Mouse (Mus musculus): ENCODE measurements around the gene Mcf2l. TPM values are rescaled to one million over a fixed set of nuclear protein-coding genes. Genes with fewer than 3 reads are reported as not detected.

Gene Mcf2l
- total RNA-seq, 1 experiment from 2014 or later: 9.3 TPM

GRCm38 (mm10) chr8:12870656-12871055 is 3.0 kb upstream of the Mcf2l start:
- no peak for ATAC-seq (ENCODE audit: extremely low read depth, insufficient number of reproducible peaks, low FRiP score, poor library complexity, severe bottlenecking)

DNA sequence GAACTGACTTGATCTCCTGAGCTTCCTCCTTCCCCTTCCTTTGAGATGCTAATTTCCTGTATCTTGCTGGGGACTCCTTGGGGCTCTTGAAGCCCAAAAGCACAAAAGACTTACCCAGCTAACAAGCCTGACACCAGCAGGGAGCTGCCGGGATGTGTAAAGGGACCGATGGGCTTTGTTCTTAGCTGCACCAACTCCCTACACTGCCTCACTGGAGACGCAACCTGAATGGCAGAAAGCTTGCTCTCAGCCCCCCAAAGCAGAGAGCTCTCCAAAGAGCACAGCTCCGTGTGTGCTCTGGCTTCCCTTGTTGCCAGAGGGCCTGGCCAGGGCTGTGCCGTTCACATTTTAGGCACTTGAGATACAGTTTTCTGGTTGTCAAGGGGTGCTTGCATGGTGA is 2.1 kb upstream of the Mcf2l start:
- ATAC-seq (ENCODE audit: extremely low read depth, insufficient number of reproducible peaks, low FRiP score, poor library complexity, severe bottlenecking): no peak

DNA sequence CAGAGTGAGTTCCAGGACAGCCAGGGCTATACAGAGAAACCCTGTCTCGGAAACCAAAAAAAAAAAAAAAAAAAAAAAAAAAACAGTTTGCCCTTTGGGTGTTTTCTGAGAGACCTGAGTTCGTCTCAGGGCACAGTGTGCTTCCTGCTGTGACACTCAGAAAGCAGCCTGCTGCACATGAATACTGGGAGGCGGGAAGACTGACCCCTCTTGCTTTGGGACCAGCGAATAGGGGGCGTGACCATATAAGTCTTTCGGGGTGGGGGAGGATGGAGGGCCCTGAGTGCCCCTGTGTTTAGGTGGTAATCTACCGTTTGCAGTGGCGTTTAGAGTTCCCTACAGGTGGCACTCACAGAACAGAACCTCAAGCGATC is 636 bp upstream of the Mcf2l start:
- no peak for ATAC-seq (ENCODE audit: extremely low read depth, insufficient number of reproducible peaks, low FRiP score, poor library complexity, severe bottlenecking)

DNA sequence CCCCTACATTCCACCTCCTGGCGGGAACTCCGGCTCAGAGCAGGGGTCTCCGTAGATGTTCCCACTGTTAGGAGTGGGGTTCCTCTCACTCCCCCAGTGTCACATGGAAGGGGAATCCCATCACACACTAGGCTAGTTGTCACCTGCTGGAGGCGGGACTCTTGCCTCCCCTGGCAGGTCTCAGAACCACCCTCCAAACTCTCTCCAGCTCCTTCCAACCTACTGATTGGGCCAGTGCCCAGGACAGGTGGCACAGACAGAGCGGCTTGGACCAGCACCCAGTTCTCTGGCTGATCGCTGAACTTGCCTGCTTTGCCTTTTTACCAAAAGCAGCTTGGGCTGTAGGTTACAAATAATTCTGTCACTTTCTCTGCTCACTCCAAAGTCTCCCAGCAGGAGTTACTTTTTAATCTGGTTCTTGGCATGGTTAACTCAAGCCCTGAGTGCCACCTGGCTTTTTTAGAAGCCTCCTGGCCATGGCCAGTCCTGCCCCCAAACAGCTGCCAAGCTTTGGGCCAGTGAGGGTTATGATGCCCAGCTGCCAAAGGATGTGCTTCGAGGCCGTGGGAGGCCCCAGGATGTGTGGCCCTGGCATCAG is 687 bp downstream of the Mcf2l start:
- ATAC-seq (ENCODE audit: extremely low read depth, insufficient number of reproducible peaks, low FRiP score, poor library complexity, severe bottlenecking): no peak

DNA sequence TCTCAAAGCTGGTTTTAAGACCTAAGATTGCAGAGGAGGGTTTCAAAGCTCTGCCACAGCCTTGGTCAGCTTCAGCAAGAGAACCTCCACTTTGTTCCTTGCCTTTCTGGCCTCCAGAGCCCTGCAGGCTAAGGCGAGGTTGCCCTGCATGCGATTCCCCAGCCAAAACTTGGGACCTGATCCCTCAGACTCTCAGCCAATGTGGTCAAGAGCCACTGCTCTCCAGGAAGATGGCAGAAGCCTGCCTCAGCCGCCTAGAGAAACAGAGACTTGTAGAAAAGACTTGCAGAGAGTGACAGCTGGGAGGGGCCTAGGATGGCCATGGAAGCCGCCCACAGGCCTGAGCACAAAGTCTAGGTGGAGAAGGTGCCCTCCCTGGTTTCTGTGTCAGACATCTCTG is 1.4 kb downstream of the Mcf2l start:
- no peak for ATAC-seq (ENCODE audit: extremely low read depth, insufficient number of reproducible peaks, low FRiP score, poor library complexity, severe bottlenecking)

GRCm38 (mm10) chr8:12877126-12877525 is 3.5 kb downstream of the Mcf2l start:
- no peak for ATAC-seq (ENCODE audit: extremely low read depth, insufficient number of reproducible peaks, low FRiP score, poor library complexity, severe bottlenecking)

GRCm38 (mm10) chr8:12880163-12880562 is 6.6 kb downstream of the Mcf2l start:
- ATAC-seq (ENCODE audit: extremely low read depth, insufficient number of reproducible peaks, low FRiP score, poor library complexity, severe bottlenecking): no peak

DNA sequence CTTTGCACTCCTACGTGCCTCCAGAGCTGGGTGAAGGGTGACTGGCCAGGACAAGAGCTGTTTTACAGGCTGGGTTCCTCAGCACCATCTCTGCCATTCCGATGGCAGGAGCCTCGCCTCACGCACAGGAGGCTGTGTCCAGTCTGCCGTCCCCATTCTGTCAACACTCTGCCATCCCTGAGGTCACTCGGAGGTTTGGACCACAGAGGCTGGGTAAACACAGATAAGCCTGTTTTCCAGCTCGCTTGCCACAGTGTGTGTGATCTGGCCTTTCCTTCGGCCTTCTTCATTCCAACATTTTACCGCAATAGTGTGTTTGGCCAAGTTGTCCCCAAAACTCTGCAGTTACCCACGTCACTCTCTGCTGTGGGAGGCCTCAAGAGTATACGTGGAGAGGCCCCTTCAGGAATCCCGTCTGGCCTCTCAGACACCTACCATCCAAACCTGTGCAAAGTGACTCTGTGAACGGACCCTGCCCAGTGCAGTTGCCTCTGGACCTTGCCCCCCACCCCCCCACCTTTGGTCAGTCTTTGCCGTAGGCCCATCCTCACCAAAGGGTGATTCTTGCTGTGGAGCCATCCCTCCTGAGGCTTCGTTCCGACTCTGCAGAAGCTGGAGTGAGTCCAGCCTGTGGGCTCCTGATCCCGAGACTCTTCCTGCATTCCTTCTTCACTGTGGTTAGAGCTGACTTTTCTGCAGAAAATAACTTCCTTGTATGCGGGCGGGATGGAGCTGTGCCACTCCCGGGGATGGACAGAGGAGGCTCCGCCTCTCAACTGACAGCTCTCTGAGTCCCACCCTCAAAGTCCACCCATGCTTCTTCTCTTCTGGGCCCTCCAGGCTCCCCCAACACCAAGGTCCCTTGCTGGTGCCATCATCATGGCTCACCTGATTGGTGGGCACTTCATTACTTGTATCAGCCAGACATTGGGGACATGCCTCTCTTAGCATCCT is 9.7 kb downstream of the Mcf2l start:
- ATAC-seq (ENCODE audit: extremely low read depth, insufficient number of reproducible peaks, low FRiP score, poor library complexity, severe bottlenecking): no peak

- no peak for ATAC-seq (ENCODE audit: extremely low read depth, insufficient number of reproducible peaks, low FRiP score, poor library complexity, severe bottlenecking)
Measured at GRCm38 (mm10) chr8:12887772-12888435, 14.3 kb downstream of the Mcf2l start.

DNA sequence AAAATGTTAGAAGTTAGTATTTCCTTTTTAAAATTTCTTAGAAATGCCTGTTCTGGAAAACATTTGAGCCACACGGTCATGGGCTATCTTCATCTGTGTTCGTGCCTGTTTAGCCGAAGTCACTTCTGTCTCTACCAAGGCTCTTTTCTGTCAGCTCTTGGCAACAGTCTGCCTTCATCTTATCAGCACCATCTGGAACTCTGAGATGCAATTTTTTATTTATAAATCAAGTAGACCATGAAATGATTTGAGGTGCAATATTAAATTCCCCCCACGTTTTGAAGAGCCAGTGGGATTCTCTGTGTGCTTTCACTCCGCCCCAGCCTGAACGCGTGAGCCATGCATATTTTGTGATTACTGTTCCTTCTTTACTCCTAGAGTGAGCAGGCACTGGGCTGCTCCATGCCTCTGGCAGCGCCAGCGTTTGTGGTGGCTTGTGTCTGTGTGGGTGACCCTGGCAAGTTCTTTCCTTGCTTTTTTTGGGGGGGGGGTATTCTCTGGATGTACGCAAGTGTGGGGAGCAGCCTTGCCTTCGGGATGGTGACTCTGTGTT is 15.5 kb downstream of the Mcf2l start:
- ATAC-seq (ENCODE audit: extremely low read depth, insufficient number of reproducible peaks, low FRiP score, poor library complexity, severe bottlenecking): no peak

DNA sequence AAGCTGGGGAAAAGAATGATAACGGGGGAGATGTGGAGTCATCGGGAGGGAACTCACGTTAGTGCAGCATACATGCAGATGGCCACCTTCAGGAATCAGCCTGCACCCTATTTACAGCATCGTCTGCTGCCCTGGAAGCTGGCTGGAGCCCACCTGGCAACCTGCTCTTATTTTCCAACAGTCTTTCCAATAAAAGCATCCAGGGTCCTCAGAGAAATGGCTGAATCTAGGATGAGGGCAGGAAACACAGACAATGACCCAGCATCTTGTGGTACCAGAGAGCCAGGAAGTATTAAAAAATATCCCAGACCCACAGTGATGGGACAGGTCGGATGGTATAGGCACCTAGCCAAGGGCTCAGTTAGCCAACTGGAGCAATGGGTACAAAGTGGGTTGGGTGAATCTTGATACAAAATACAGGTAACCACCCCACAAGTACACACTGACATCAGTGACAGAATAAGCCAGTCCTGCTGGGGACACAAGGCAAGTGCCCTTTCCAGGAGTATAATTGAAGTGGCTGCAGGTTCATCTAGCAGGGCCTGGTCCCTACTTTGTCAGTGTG is 19.4 kb downstream of the Mcf2l start:
- ATAC-seq (ENCODE audit: extremely low read depth, insufficient number of reproducible peaks, low FRiP score, poor library complexity, severe bottlenecking): no peak

DNA sequence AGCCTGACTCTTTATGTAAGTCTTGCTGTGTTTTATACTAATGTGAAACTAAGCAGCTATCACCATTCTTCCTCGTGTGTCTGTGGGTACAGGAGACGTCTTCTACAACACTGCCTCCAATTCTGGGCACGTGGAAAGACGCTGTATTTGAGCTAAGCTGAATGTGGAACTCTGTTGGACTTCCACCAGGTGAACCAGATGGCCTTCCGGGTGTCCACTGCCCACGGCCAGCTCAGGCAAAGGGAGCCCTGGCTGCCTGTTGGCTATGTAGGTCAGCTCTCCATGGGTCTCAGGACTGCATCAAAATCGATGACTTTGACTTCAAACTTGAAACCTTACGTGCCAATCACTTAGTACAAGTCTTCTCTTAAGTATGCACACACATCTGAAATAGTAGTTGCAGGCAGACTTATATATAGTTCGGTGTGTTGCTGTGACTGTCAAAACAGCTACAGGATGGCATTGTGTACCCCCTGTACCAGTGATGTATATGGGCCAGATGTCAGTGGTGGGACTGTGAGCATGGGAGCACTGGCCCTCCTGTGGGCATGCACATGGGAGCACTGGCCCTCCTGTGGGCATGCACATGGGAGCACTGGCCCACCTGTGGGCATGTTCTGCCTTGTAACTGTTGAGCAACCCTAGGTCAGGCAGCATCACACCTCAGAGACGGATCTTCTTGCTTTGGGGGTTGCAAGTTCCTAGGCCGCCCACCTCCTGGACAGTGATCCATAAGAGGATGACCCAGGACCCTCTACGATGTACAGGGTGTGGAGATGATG is 20.4 kb downstream of the Mcf2l start:
- ATAC-seq (ENCODE audit: extremely low read depth, insufficient number of reproducible peaks, low FRiP score, poor library complexity, severe bottlenecking): no peak

GRCm38 (mm10) chr8:12894783-12895534 is 21.4 kb downstream of the Mcf2l start:
- no peak for ATAC-seq (ENCODE audit: extremely low read depth, insufficient number of reproducible peaks, low FRiP score, poor library complexity, severe bottlenecking)

DNA sequence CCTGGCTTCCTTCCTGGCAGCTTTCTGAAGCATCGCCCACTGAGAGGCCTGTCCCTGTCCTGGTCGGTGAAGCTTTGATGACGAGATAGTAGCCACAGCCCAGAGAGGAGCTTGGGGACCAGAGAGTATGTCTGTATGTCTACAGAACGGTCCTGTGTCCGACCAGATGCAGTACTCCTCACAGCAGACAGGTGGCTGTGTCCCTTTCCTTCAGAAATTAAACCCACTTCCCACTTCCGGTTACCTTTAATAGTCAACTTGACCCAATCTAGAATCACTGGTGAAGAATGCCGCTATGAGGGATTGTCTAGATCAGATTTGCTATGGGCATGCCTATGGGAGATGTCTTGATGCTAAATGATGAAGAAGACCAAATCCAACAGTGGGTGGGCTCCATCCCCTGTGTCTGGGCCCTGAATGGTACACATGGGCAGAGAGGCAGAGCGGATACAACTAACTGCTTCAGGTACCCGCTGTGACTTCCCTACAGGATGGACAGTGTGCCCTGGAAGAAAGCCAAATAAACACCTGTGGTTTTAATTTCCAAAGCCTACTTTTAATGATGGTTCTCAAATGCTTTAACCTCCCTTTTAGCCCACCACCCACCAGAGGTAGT is 22.0 kb downstream of the Mcf2l start:
- ATAC-seq (ENCODE audit: extremely low read depth, insufficient number of reproducible peaks, low FRiP score, poor library complexity, severe bottlenecking): no peak

DNA sequence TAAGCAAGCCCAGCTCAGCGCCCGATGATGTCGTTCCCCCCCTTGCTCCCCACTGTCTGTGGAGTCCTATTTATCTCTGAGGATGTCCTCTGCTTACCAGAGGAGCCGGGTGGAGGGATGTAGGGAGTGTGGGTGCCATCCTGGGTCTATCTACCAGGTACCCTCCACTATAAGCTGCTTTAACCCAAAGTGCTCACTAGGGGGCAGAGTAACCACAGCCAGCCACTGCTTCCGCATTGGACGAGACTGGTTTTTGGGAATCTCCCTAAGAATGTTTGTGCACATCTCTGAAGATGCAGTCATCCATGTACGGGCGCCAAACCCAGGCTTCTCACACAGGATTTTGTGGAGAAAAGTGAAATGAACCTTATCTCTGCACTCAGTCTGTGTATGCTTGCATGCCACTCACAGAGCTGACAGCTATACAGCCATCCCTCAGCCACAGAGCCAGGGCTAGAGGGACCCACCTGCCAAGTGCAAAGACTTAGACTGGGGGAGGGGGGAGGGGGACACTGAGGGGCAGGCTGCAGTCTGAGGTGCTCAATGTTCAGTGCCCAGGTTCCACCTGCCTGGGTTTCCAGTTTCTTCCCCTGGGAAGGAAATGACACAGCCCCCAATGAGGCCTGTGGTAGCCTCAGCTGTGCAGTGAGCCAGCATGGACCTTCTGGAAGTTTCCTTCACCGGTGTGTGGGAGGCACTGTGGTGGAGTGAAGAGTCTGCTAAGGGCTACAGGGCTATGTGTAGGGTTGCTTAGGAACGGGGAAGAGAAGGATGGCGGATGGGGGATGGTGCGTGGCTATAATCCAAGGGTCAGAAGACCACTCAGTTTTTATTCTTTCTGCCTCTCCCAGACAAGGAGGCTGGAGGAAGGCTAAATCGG is 23.1 kb downstream of the Mcf2l start:
- no peak for ATAC-seq (ENCODE audit: extremely low read depth, insufficient number of reproducible peaks, low FRiP score, poor library complexity, severe bottlenecking)

DNA sequence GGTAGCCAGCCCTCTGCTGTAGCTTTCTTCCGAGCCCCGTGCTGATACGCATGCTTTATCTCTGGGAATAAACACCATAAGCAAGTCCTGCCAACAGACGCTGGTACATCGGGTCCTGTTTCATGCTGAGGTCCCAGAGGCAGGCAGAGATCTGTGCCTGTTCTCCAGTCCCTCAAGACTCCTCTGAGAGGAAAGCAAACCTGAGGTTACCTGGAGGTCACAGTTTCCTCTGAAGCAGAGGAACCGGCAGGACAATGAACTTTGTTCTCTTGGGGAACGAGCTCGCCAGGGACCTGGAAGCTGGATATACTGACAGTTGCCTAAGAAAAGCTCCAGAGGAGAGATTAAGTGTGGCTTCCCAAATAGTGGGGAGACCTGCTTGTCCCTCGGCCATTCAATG is 24.2 kb downstream of the Mcf2l start:
- no peak for ATAC-seq (ENCODE audit: extremely low read depth, insufficient number of reproducible peaks, low FRiP score, poor library complexity, severe bottlenecking)

Data from neutrophil, adult 5-6 weeks (primary cell).